Mouse (Mus musculus): Measurements from ENCODE around the gene Sntb2.
"Not testable (repeated sequence)": the region's sequence is repeated elsewhere in the genome, so short reads cannot be mapped to it uniquely, and the experiment has no call there.

GRCm38 (mm10) chr8:106996339-106996738 lies 60.8 kb downstream of the Sntb2 start:
- TF ChIP-seq CTCF (IDR thresholded peaks at IDR 0.05; ENCODE audit: control insufficient read depth, insufficient read depth, insufficient replicate concordance, low read depth, low read length); POLR2A (IDR thresholded peaks at IDR 0.05; ENCODE audit: control insufficient read depth, low read depth, low read length): not testable (repeated sequence)
